In genomic region chr11:33654485-33654884, GRCm38 (mm10) we compare ENCODE assay signal across 24 mouse cellular contexts. TPM values are rescaled to one million over a fixed set of nuclear protein-coding genes. Genes with fewer than 3 reads are reported as not detected.
"Had no signal": no experiment of that assay in that cellular context is flagged by ENCODE, and none has a peak within 500 bp of the region (broad histone marks: within the 10 kb centered on the region; RNA-seq: fewer than 3 reads in every experiment).

No protein-coding gene starts in this region.

- H3K36me3 ChIP-seq: neural tube, embryonic 15.5 days; stomach, embryonic 15.5 days had no signal

- H3K4me2 ChIP-seq: neural tube, embryonic 15.5 days; stomach, embryonic 15.5 days had no signal

- H3K4me1 ChIP-seq: stomach, embryonic 15.5 days had no signal

- H3K9ac ChIP-seq: neural tube, embryonic 15.5 days; stomach, embryonic 15.5 days had no signal

- H3K27me3 ChIP-seq: neural tube, embryonic 15.5 days; stomach, embryonic 15.5 days had no signal

- H3K9me3 ChIP-seq: neural tube, embryonic 15.5 days; stomach, embryonic 15.5 days had no signal

- DNase-seq: retina, postnatal 1 day; right cerebral cortex, adult 18-20 months; right cerebral cortex, postnatal 14 days; right cerebral cortex, postnatal 25 days; right cerebral cortex, postnatal 4 days; spleen, adult 18-20 months; thymus, adult 18-20 months; thymus, adult 2 months; thymus, postnatal 14 days; thymus, postnatal 25 days; thymus, postnatal 36 days; thymus, postnatal 4 days had no signal

- H3K4me3 ChIP-seq: neural tube, embryonic 15.5 days; stomach, embryonic 15.5 days had no signal

- H3K27ac ChIP-seq: neural tube, embryonic 15.5 days; stomach, embryonic 15.5 days; stomach, postnatal 0 days had no signal

RNA-seq across cellular contexts. Expression of gene D130052B06Rik, which starts 55.4 kb away (rescaled TPM):
- total RNA-seq: neutrophil, adult 5-6 weeks had no signal
- polyA plus RNA-seq: neural tube, embryonic 14.5 days; small intestine, adult 2 months; spleen, adult 2 months; stomach, embryonic 14.5 days; stomach, embryonic 15.5 days; stomach, embryonic 16.5 days; stomach, postnatal 0 days; testis, adult 2 months; thymus, postnatal 0 days; urinary bladder, adult 2 months had no signal
